Mouse (Mus musculus): ENCODE measurements around the gene Rbfox3.

DNA sequence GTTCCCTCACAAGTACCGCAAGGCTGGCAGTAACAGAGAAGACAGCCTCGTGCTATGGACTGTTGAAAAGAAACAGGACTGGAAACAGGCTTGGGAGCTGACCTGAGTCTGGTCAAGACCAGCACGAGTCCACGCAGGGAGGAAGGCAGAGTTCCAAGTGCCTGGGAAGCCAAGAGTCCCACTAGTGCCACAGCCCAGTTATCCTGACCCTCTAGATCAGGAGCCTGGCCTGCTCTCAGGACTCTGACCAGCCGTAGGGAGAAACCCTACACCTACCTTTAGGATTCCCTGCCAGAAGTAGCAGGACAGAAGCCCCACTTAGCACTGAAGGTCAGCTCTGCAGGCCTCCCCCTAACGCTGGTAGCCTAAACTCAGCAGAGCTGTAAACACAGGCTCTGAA, 1.3 kb upstream of the Rbfox3 start:
- TF ChIP-seq SRF (IDR thresholded peaks at IDR 0.05; ENCODE audit: control insufficient read depth, insufficient read length, low read depth) (no peak), POLR2AphosphoS2 (IDR thresholded peaks at IDR 0.05; ENCODE audit: insufficient read length, low read depth) (no peak), USF1 (IDR thresholded peaks at IDR 0.05; ENCODE audit: low read depth) (no peak), POLR2A (IDR thresholded peaks at IDR 0.05; ENCODE audit: insufficient read length, low read depth) (no peak), MYOG (IDR thresholded peaks at IDR 0.05; ENCODE audit: control insufficient read depth in 1 of 3, insufficient read depth in 1 of 3, insufficient read length in 2 of 3, low read depth in 2 of 3) (no peak)

All from myocyte (in vitro differentiated cells).